Mouse (Mus musculus) left cerebral cortex, postnatal 4 days (tissue): ENCODE data around the gene Pigl. TPM values are rescaled to one million over a fixed set of nuclear protein-coding genes. Genes with fewer than 3 reads are reported as not detected.
A peak's percentile ranks its signal among the peaks of the same experiment; 100 is the strongest.
"Not testable (repeated sequence)": the region's sequence is repeated elsewhere in the genome, so short reads cannot be mapped to it uniquely, and the experiment has no call there.

Experiments
- DNase-seq: peaks from one replicate; pipeline ENCODE4 v3.0.0-alpha.2; 2022
- intact Hi-C: fragments of 180-260 bp; cut with DNase I; formaldehyde crosslinking; loops from one replicate; pipeline ENCODE4 v1.15.1; 2025
- total RNA-seq, 2 experiments: library from RNA; stranded (reverse); gene quantifications; 2 replicates each; pipeline ENCODE4 v1.2.3; 2021

Pigl gene
- 1 to 10 TPM; 5.4 to 6.8 TPM for total RNA-seq

GRCm38 (mm10) chr11:62458276-62458724 lies at the start of gene Pigl, which contains the start of gene Ncor1:
Gene Pigl, plus strand, starts transcription at chr11:62458460.
Gene Ncor1, minus strand, starts transcription at chr11:62458541.
- intact Hi-C loops = no loop called here
- peak; percentile 87 for DNase-seq

- intact Hi-C loops = no loop called here
- DNase-seq = no peak
These were observed 49.4 kb upstream of the Pigl start for GRCm38 (mm10) chr11:62408848-62409247.

GRCm38 (mm10) chr11:62409611-62410010 lies 48.6 kb upstream of the Pigl start:
- DNase-seq = no peak
- intact Hi-C loops = no loop called here

- intact Hi-C loops = no loop called here
These were observed 43.2 kb upstream of the Pigl start for GRCm38 (mm10) chr11:62415026-62415425.

GRCm38 (mm10) chr11:62424525-62424924 lies 33.7 kb upstream of the Pigl start:
- DNase-seq = no peak
- intact Hi-C loops = no loop called here

More at GRCm38 (mm10) chr11:62415026-62415425, 43.2 kb upstream of the Pigl start:
- no peak for DNase-seq

GRCm38 (mm10) chr11:62426266-62426665 lies 32.0 kb upstream of the Pigl start:
- DNase-seq = no peak
- intact Hi-C loops = no loop called here

- DNase-seq = peak; percentile 8
- intact Hi-C loops = no loop called here
These were observed 31.2 kb upstream of the Pigl start for GRCm38 (mm10) chr11:62427105-62427504.

GRCm38 (mm10) chr11:62432211-62432610 lies 26.0 kb upstream of the Pigl start:
- intact Hi-C loops = no loop called here

GRCm38 (mm10) chr11:62440670-62441315 lies 17.5 kb upstream of the Pigl start:
- DNase-seq = no peak
- intact Hi-C loops = no loop called here

More at GRCm38 (mm10) chr11:62432211-62432610, 26.0 kb upstream of the Pigl start:
- DNase-seq = no peak

GRCm38 (mm10) chr11:62445799-62446198 lies 12.5 kb upstream of the Pigl start:
- intact Hi-C loops = no loop called here
- no peak for DNase-seq

- no peak for DNase-seq
- intact Hi-C loops = no loop called here
These were observed 9.3 kb upstream of the Pigl start for GRCm38 (mm10) chr11:62448971-62449370.

- DNase-seq = no peak
- intact Hi-C loops = no loop called here
These were observed 3.1 kb upstream of the Pigl start for GRCm38 (mm10) chr11:62455193-62455592.

GRCm38 (mm10) chr11:62456021-62456482 lies 2.2 kb upstream of the Pigl start:
- no peak for DNase-seq
- intact Hi-C loops = no loop called here

GRCm38 (mm10) chr11:62456483-62457172 lies 1.6 kb upstream of the Pigl start:
- peak; percentile 44 for DNase-seq
- intact Hi-C loops = no loop called here

- intact Hi-C loops = no loop called here
These were observed 894 bp upstream of the Pigl start for GRCm38 (mm10) chr11:62457241-62457890.

GRCm38 (mm10) chr11:62457891-62458270 lies 379 bp upstream of the Pigl start:
- DNase-seq = no peak
- intact Hi-C loops = no loop called here

More at GRCm38 (mm10) chr11:62457241-62457890, 894 bp upstream of the Pigl start:
- DNase-seq = peak; percentile 90

- DNase-seq = no peak
- intact Hi-C loops = no loop called here
These were observed 520 bp downstream of the Pigl start for GRCm38 (mm10) chr11:62458780-62459179.

- DNase-seq, intact Hi-C loops: not testable (repeated sequence)
These were observed 4.3 kb downstream of the Pigl start for GRCm38 (mm10) chr11:62462529-62462928.

GRCm38 (mm10) chr11:62463225-62463915 lies 5.1 kb downstream of the Pigl start:
- intact Hi-C loops = no loop called here
- no peak for DNase-seq

GRCm38 (mm10) chr11:62464696-62465095 lies 6.4 kb downstream of the Pigl start:
- intact Hi-C loops = no loop called here
- no peak for DNase-seq

- no peak for DNase-seq
- intact Hi-C loops = no loop called here
These were observed 7.6 kb downstream of the Pigl start for GRCm38 (mm10) chr11:62465849-62466248.
